Mouse (Mus musculus) yolk sac, embryonic 10.5 days (tissue): Measurements from ENCODE around the gene Syt6.
A peak's percentile ranks its signal among the peaks of the same experiment; 100 is the strongest.

Experiments
- DNase-seq: peaks from one replicate; pipeline ENCODE4 v3.0.0-alpha.2; 2017; ENCODE audit warnings: low spot score

Syt6 gene

DNA sequence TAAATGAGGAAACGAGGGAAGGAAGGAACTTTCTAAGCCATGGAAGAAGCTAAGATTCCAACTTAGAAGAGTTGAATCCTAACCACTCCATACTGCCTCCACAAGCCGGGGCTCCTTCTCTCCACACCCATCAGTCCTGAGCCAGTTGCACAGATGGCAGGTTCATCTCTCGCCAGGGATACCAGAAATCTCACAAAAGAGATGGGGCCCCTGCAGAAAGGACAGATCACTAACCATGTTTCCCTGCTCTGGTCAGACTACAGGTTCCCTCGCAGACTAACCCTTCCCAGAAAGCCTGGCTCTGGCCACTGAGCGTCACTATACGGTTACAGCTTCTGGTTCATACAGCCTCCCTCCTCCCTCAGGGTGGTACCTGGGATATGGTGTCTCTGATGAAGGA lies 74.7 kb downstream of the Syt6 start:
- no peak for DNase-seq

DNA sequence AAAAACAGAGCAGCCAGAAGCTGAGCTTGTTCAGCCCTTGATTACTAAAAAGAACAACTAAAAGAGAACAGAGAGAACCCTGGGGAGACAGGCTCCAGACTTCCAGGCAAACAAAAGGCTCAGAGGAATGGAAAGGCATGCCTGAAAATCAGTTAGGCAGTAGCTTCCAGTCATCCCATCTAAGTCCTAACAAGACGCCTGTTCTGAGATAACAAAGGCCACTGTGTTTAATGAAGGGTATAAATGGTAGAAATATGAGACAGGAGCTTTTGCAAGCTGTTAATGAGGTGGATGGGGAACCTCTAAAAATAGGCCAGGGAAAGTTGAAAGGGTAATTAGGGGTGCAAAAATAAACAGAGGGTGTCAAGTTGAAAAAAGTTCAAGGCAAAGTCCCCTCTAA lies 75.4 kb downstream of the Syt6 start:
- DNase-seq = no peak

DNA sequence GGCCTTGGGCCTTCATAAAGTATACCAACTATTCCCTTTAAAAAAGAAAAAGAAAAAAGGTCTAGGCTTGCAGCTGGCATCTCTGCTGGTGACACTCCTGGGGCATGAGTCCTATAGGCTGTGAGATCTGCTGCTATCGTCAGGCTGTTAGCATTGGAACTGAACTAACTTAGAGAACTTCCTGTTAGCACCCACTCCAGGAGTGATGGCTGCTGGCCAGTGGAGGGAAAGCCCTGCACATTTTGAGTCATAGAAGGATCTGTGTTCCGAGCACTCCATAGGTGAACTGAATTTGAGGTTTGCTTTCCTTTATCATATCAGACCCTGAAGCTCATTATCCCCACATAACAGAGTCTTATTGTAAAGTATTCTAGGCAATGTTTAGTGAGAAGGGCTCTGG lies 85.0 kb downstream of the Syt6 start:
- DNase-seq = no peak

DNA sequence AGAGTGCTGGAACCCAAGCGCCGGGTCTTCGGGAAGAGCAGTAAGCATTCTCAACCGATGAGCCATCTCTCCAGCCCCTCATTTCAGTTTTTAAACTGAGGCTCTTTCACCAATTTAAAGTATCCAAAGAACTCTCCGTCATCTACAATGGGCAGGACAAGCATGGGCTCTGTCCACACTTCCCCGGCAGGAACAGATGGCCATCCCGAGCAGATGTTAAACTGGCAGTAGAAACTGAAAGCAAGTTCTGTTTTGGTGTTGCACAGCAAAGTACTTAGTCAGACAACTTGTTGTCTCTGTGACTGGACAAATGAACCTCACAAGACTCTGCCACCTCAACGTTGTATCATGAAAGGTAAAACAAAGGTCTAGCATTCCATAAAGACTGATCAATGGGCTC lies 86.7 kb downstream of the Syt6 start:
- DNase-seq = no peak

DNA sequence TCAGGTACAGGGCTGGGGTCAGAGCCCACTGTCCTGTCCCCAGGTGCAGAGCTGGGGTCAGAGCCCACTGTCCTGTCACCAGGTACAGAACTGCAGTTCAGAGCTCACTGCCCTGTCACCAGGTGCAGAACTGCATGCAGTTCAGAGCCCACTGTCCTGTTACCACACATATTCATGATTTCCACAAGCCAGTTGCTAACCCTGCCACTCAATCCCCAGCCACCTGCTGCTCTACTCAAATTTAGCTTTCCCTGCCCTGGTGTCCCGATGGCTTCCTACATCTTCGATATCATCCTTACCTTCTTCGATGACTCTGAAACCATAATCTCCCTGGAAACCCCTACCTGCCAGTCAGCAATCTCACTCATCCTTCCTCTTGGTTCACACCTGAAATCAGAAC lies 88.4 kb downstream of the Syt6 start:
- DNase-seq = no peak

DNA sequence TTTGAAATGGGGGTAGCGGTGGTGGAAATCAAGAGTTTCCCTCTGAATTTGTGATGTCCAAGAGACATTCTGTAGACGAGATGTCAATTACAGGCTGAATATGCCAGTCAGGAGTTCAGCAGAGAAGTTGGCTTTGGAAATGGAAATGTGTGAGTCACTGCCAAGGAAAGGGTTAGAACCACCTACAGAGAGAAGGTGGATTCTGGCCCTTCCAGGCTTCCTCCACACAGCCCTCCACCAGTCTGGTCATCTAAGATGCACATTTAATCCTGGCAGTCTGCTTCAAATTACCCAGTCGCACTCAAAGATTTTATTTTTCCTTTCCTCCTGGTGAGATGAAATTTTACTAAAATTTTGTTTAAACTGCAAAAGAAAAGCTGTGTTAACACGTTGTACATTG lies 97.1 kb downstream of the Syt6 start:
- DNase-seq = no peak

DNA sequence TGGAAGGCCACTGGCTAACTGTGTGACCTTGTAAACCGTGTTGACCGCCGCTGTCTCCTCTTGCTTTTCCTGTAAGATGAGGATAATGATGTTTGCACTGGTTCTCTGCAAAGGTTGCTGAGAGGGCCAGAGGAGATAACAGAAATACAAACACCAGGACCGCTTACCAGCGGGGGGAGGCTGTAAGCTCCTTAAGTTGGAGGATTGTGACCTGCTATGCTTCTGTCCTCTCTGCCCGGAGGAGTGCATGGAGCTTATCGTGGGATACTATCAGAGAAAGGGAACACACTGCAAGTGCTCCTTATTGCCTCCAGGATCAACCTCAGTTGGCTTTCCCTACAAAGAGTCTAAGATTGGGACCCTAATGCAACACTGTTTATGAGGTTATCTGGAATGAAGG lies 97.7 kb downstream of the Syt6 start:
- DNase-seq = peak; percentile 9

DNA sequence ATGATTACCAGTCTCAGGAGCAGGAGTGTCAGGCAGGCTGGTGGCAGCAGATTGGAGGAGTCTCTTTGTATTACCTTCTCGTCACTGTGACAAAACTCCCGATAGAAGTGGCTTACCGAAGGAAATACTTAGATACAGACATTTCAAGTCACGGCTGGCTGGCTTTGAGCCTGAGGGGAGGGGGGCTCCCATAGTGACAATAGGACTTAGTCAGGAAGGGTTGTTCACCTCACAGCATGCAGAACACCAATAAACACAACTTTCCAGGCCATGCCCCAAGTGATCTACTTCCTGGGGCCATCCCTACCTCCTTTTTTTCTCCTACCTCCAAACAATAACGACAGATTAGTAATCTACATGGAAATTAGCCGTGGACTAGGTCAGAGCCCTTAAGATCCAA lies 103.8 kb downstream of the Syt6 start:
- DNase-seq = no peak

DNA sequence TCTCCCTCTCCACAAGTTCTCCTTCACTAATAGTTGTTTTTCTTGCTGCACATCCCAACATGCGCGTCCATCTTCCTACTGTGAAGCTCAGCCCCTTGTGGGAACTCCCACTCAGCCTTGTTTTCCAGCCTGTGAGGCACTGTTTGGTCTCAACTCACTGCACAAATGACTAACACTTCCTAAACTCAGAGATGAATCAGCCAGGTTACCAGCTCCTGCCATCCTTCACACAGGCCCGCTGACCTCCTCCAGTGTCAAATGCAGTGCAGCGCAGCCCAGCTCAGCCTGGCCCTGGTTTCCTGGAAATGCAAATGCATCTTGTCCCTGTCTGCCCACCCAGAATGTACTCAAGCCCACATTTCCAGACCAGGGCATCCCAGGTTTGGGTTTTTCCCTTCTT lies 107.4 kb downstream of the Syt6 start:
- no peak for DNase-seq

DNA sequence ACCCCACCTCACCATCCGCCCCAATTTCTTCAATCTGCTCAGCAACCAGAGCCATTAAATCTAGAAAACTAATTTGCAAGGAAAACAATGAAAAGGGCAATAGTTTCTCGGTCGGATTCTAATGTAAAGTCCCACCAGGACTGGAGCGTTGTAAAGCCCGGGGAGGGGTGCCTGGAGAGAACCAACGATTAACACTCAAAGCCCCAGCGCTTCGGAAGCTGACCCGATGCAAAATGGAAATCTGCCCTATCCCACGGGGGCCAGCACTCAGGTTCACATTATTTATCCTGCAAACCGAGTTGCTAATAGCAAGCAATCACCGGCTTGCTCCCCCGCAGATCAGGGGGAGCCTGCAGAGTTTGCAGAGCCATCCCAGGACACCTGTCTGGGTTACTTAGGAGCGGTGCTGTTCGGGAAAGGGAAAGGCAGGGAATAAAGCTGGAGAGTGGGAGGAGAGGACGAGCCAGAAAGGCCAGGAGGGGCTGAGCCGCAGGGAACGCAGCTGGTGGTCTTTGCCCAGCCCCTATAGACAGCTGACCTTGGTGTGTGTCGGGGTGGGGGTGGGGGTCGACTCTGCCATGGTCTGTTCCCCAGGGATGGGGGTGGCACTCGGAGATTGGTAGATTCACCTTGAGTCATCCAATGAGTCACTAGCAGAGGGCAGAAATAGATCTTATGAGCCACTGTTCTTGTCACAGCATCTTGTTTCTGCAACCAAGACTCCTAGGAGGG lies 108.4 kb downstream of the Syt6 start:
- DNase-seq = no peak

DNA sequence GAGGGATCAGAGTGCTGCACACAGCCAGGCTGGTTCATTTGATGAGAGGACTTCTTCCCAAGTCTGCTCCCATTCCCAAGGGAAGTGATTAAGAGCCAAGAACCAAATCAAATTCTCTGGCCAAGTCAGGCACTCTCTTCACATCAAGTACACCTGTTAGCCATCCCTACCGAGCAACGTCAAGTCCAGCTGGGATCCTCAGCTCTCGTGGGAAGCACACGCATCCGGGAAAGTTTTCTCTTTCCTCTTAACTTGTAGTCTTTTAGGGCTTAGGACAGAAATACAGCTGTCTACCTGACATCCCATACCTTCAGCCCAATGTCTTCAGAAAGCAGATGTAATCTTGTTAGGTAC lies 108.9 kb downstream of the Syt6 start:
- DNase-seq = no peak

DNA sequence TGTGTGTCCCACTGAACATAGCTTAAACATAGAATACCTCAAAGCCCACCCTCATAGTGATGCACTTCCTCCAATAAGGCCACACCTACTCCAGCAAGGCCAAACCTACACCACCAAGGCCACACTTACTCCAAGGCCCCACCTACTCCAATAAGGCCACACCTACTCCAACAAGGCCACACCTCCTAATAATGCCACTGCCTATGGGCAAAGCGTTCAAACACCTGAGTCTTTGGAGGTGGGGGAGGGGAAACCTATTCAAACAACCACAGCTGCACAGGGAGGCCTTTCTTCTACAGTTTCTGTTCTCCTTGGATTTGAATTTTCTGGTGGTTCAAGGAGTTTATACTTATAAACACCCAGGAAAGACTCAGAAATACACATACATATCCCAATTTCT lies 114.0 kb downstream of the Syt6 start:
- DNase-seq = no peak

DNA sequence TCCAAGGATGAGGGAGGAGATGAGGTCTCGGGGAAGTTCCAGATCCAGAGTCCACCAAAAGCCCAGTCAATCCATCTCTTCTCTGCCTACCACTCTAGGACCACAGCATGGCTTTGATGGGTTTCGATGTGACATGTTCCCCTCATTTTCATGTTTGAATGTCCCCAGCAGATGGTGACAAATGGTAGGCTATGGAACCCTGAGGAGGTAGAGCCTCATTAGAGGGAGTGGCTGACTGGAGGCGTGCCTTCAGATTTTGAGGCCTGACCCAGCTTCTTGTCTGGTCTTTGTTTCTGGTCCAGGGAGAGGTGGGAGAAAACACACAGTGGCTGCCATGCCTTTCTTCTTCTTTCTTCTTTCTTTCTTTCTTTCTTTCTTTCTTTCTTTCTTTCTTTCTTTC lies 115.5 kb downstream of the Syt6 start:
- DNase-seq = no peak
